Mouse (Mus musculus) limb, embryonic 11.5 days (tissue): Measurements from ENCODE around the gene Tbcb. TPM values are rescaled to one million over a fixed set of nuclear protein-coding genes. Genes with fewer than 3 reads are reported as not detected.
A peak's percentile ranks its signal among the peaks of the same experiment; 100 is the strongest.

Experiments
- ATAC-seq: fragments of 200-750 bp; cut with Nextera tagmentation; 2 replicates; pipeline ENCODE4 v1.8.0; 2017; ENCODE audit warnings: low read depth; ENCODE audit not compliant: insufficient number of reproducible peaks, low FRiP score, low TSS enrichment
- DNase-seq: peaks from one replicate; pipeline ENCODE4 v3.0.0-alpha.2; 2015; ENCODE audit warnings: low spot score
- H3K27ac ChIP-seq: fragments of 300-500 bp; sonication (generic); replicated peaks from 2 replicates; pipeline ENCODE4 v1.5.1; 2014; ENCODE audit warnings: low read depth, mild to moderate bottlenecking, low read length
- H3K27me3 ChIP-seq: fragments of 300-500 bp; sonication (generic); 2 replicates; pipeline ENCODE4 v1.6.1; 2014; ENCODE audit warnings: mild to moderate bottlenecking, low read length, mixed read lengths; ENCODE audit not compliant: control insufficient read depth, insufficient read depth
- H3K36me3 ChIP-seq: fragments of 300-500 bp; sonication (generic); 2 replicates; pipeline ENCODE4 v1.6.1; 2014; ENCODE audit warnings: mild to moderate bottlenecking, low read length, moderate library complexity, mixed read lengths; ENCODE audit not compliant: control insufficient read depth, insufficient read depth
- H3K4me1 ChIP-seq: fragments of 300-500 bp; sonication (generic); 2 replicates; pipeline ENCODE4 v1.6.1; 2014; ENCODE audit warnings: low read length, mixed read lengths; ENCODE audit not compliant: control insufficient read depth, insufficient read depth
- H3K4me2 ChIP-seq: fragments of 300-500 bp; sonication (generic); 2 replicates; pipeline ENCODE4 v1.6.1; 2014; ENCODE audit warnings: low read depth, mild to moderate bottlenecking, moderate library complexity; ENCODE audit not compliant: severe bottlenecking
- H3K4me3 ChIP-seq: fragments of 300-500 bp; sonication (generic); 2 replicates; pipeline ENCODE4 v1.5.1; 2014; ENCODE audit warnings: low read depth, low read length
- H3K9ac ChIP-seq: fragments of 300-500 bp; sonication (generic); 2 replicates; pipeline ENCODE4 v1.6.1; 2014; ENCODE audit warnings: mild to moderate bottlenecking, low read length
- H3K9me3 ChIP-seq: fragments of 300-500 bp; sonication (generic); 2 replicates; pipeline ENCODE4 v1.6.1; 2016; ENCODE audit warnings: low read length; ENCODE audit not compliant: control insufficient read depth
- WGBS: fragments of 180-500 bp; shearing (Covaris S2); extraction: QIAGEN DNeasy Blood & Tissue Kit; methylation state at CpG from one replicate; pipeline ENCODE4 v1.1.7; 2014; 5-methylcytosine and 5-hydroxymethylcytosine counted together
- polyA plus RNA-seq: library from polyadenylated mRNA; unstranded; fragments of >200 nt; fragmentation: Nextera tagmentation; extraction: Ambion mirVana; gene quantifications from 2 replicates; pipeline ENCODE4 v1.2.1, GENCODE M21; 2014

The Tbcb gene
- 232 and 241 TPM in 2 replicates for polyA plus RNA-seq

- Histone ChIP-seq H3K4me2 (peak within 1 kb of the TSS; percentile 78), H3K27me3 (no peaks in the 10 kb centered on the region), H3K4me1 (peaks cover 5% of the 10 kb centered on the region), H3K27ac (peak within 1 kb of the TSS; percentile 85), H3K4me3 (peak within 1 kb of the TSS; percentile 57), H3K9ac (peak within 1 kb of the TSS; percentile 70), H3K9me3 (no peaks in the 10 kb centered on the region), H3K36me3 (peaks cover 5% of the 10 kb centered on the region; the same call in 1 of the 2 replicates)
- under 1% methylated on average over 67 of the region's 67 CpGs for WGBS
- ATAC-seq (peak; percentile 90), DNase-seq (peak; percentile 97)
Measured at GRCm38 (mm10) chr7:30231669-30232454, at the start of gene Tbcb, which contains the start of gene Polr2i. Tbcb (minus strand) TSS chr7:30232272. Polr2i (plus strand) TSS chr7:30231948.

GRCm38 (mm10) chr7:30281522-30281921 lies 49.5 kb upstream of the Tbcb start:
- Histone ChIP-seq H3K4me3 (no peak overlapping the region), H3K4me2 (no peak overlapping the region), H3K4me1 (0 out of 2 replicates have a peak, but pooled peaks cover 4% of the 10 kb centered on the region), H3K27ac (no peak overlapping the region), H3K36me3 (no peaks in the 10 kb centered on the region), H3K9me3 (no peaks in the 10 kb centered on the region), H3K9ac (no peak overlapping the region), H3K27me3 (no peaks in the 10 kb centered on the region)
- DNase-seq (no peak), ATAC-seq (no peak)
- 66% methylated on average over 4 of the region's 4 CpGs for WGBS

GRCm38 (mm10) chr7:30280670-30281138 lies 48.6 kb upstream of the Tbcb start:
- DNase-seq = peak; percentile 81
- Histone ChIP-seq H3K27me3 (no peaks in the 10 kb centered on the region), H3K27ac (peak overlapping the region; percentile 24), H3K9ac (peak overlapping the region; percentile 19; the same call in 1 of the 2 replicates), H3K36me3 (no peaks in the 10 kb centered on the region), H3K4me1 (0 out of 2 replicates have a peak, but pooled peaks cover 4% of the 10 kb centered on the region), H3K4me2 (peak overlapping the region; percentile 49), H3K4me3 (peak overlapping the region; percentile 81), H3K9me3 (no peaks in the 10 kb centered on the region)
- under 1% methylated on average over 20 of the region's 20 CpGs for WGBS
- ATAC-seq = peak; percentile 86

- ATAC-seq = peak; percentile 96
- under 1% methylated on average over 49 of the region's 49 CpGs for WGBS
- Histone ChIP-seq H3K4me3 (peak within 1 kb of the TSS; percentile 81), H3K27ac (peak within 1 kb of the TSS; percentile 79), H3K9me3 (no peaks in the 10 kb centered on the region), H3K9ac (peak within 1 kb of the TSS; percentile 46; the same call in 1 of the 2 replicates), H3K27me3 (no peaks in the 10 kb centered on the region), H3K36me3 (no peaks in the 10 kb centered on the region), H3K4me1 (0 out of 2 replicates have a peak, but pooled peaks cover 4% of the 10 kb centered on the region), H3K4me2 (peak within 1 kb of the TSS; percentile 49)
- peak; percentile 93 for DNase-seq
Measured at GRCm38 (mm10) chr7:30279951-30280669, 48.0 kb upstream of the Tbcb start, which contains the start of the genes Thap8 and Wdr62. Thap8 (plus strand) TSS chr7:30280094. Wdr62 (minus strand) TSS chr7:30280419.

GRCm38 (mm10) chr7:30279536-30279935 lies 47.5 kb upstream of the Tbcb start:
- Histone ChIP-seq H3K4me1 (0 out of 2 replicates have a peak, but pooled peaks cover 4% of the 10 kb centered on the region), H3K4me2 (peak overlapping the region; percentile 49), H3K9ac (no peak overlapping the region), H3K36me3 (no peaks in the 10 kb centered on the region), H3K9me3 (no peaks in the 10 kb centered on the region), H3K27ac (no peak overlapping the region), H3K27me3 (no peaks in the 10 kb centered on the region), H3K4me3 (peak overlapping the region; percentile 81)
- WGBS = under 1% methylated on average over 6 of the region's 6 CpGs
- no peak for ATAC-seq
- DNase-seq = peak; percentile 44

GRCm38 (mm10) chr7:30278911-30279310 lies 46.8 kb upstream of the Tbcb start:
- no peak for DNase-seq
- peak overlapping the region; percentile 49; the same call in 1 of the 2 replicates for H3K4me2 ChIP-seq
- 0 out of 2 replicates have a peak overlapping the region, but pooled peaks have one; percentile 81 for H3K4me3 ChIP-seq
- no peak for ATAC-seq
- 60% methylated on average over 2 of the region's 2 CpGs for WGBS
- H3K4me1 ChIP-seq = 0 out of 2 replicates have a peak, but pooled peaks cover 4% of the 10 kb centered on the region
- no peak overlapping the region for H3K27ac ChIP-seq
- no peak overlapping the region for H3K9ac ChIP-seq
- no peaks in the 10 kb centered on the region for H3K27me3 ChIP-seq
- no peaks in the 10 kb centered on the region for H3K9me3 ChIP-seq
- H3K36me3 ChIP-seq = no peaks in the 10 kb centered on the region

GRCm38 (mm10) chr7:30274383-30274782 lies 42.3 kb upstream of the Tbcb start:
- H3K27ac ChIP-seq = no peak overlapping the region
- ATAC-seq (no peak), DNase-seq (no peak)
- peaks cover 6% of the 10 kb centered on the region; the same call in 1 of the 2 replicates for H3K36me3 ChIP-seq
- H3K4me1 ChIP-seq = no peaks in the 10 kb centered on the region
- H3K4me2 ChIP-seq = no peak overlapping the region
- no peak overlapping the region for H3K4me3 ChIP-seq
- 62% methylated on average over 6 of the region's 6 CpGs for WGBS
- no peak overlapping the region for H3K9ac ChIP-seq
- H3K27me3 ChIP-seq = no peaks in the 10 kb centered on the region
- H3K9me3 ChIP-seq = no peaks in the 10 kb centered on the region

- Histone ChIP-seq H3K4me1 (no peaks in the 10 kb centered on the region), H3K9me3 (no peaks in the 10 kb centered on the region), H3K9ac (no peak overlapping the region), H3K27ac (no peak overlapping the region), H3K4me2 (no peak overlapping the region), H3K27me3 (no peaks in the 10 kb centered on the region), H3K4me3 (no peak overlapping the region), H3K36me3 (peaks cover 13% of the 10 kb centered on the region)
- 91% methylated on average over 4 of the region's 4 CpGs for WGBS
- DNase-seq (no peak), ATAC-seq (no peak)
Measured at GRCm38 (mm10) chr7:30269641-30270040, 37.6 kb upstream of the Tbcb start.
